Mouse (Mus musculus) G1E-ER4 (cell line): ENCODE measurements around the gene Lgals3bp. TPM values are rescaled to one million over a fixed set of nuclear protein-coding genes. Genes with fewer than 3 reads are reported as not detected.
A peak's percentile ranks its signal among the peaks of the same experiment; 100 is the strongest.

ENCODE experiments used
- GATA1 ChIP-seq: IDR thresholded peaks from one replicate; pipeline ENCODE4 v1.8.0; 2012; ENCODE audit warnings: low read length, inconsistent platforms
- polyA plus RNA-seq: library from polyadenylated mRNA; stranded (reverse); fragments of >175 nt; gene quantifications from 2 replicates; pipeline ENCODE4 v1.2.3, GENCODE M21; 2012

The Lgals3bp gene
- polyA plus RNA-seq, 1 experiment: 27.2 TPM

- no peak for TF ChIP-seq GATA1
These were observed 7.5 kb upstream of the Lgals3bp start for GRCm38 (mm10) chr11:118409106-118410072.

- no peak for TF ChIP-seq GATA1
These were observed 6.3 kb upstream of the Lgals3bp start for GRCm38 (mm10) chr11:118408051-118408740.

- no peak for TF ChIP-seq GATA1
These were observed 5.5 kb upstream of the Lgals3bp start for GRCm38 (mm10) chr11:118407318-118407910.

- no peak for TF ChIP-seq GATA1
These were observed 4.6 kb upstream of the Lgals3bp start for GRCm38 (mm10) chr11:118406521-118406920.

- no peak for TF ChIP-seq GATA1
These were observed 3.4 kb upstream of the Lgals3bp start for GRCm38 (mm10) chr11:118405311-118405710.

GRCm38 (mm10) chr11:118403951-118404899 lies 2.3 kb upstream of the Lgals3bp start:
- TF ChIP-seq GATA1: no peak

- no peak for TF ChIP-seq GATA1
These were observed 1.3 kb upstream of the Lgals3bp start for GRCm38 (mm10) chr11:118403183-118403582.

- TF ChIP-seq GATA1: no peak
These were observed 697 bp downstream of the Lgals3bp start for GRCm38 (mm10) chr11:118401195-118401594.

GRCm38 (mm10) chr11:118400566-118400936 lies 1.3 kb downstream of the Lgals3bp start:
- TF ChIP-seq GATA1: no peak

- TF ChIP-seq GATA1: peak; percentile 31
These were observed 1.9 kb downstream of the Lgals3bp start for GRCm38 (mm10) chr11:118399891-118400565.

- no peak for TF ChIP-seq GATA1
These were observed 3.9 kb downstream of the Lgals3bp start for GRCm38 (mm10) chr11:118397806-118398530.

- no peak for TF ChIP-seq GATA1
These were observed 7.4 kb downstream of the Lgals3bp start for GRCm38 (mm10) chr11:118394538-118394937.

- TF ChIP-seq GATA1: no peak
These were observed 7.9 kb downstream of the Lgals3bp start for GRCm38 (mm10) chr11:118393991-118394390.
